Mouse (Mus musculus): ENCODE results near the gene Zdhhc16.

- TF ChIP-seq POLR2A (IDR thresholded peaks at IDR 0.05; ENCODE audit: extremely low read depth, insufficient read depth, low read length) (no peak), CTCF (IDR thresholded peaks at IDR 0.05; ENCODE audit: extremely low read depth, insufficient read depth, low read length) (no peak)
Measured at GRCm38 (mm10) chr19:41985994-41986393, 52.7 kb downstream of the Zdhhc16 start.
